Mouse (Mus musculus) brown adipose tissue, adult 24 weeks (tissue): ENCODE results near the gene Syce3. TPM values are rescaled to one million over a fixed set of nuclear protein-coding genes. Genes with fewer than 3 reads are reported as not detected.

Experiments
- H3K27ac ChIP-seq: fragments of 200-500 bp; replicated peaks from 2 replicates; pipeline ENCODE4 v1.5.1; 2012; ENCODE audit warnings: low read depth, mild to moderate bottlenecking, low read length
- H3K4me1 ChIP-seq: fragments of 200-500 bp; 2 replicates; pipeline ENCODE4 v1.6.1; 2012; ENCODE audit warnings: low read length, mixed read lengths; ENCODE audit not compliant: control insufficient read depth, insufficient read depth, insufficient read length
- H3K4me3 ChIP-seq: fragments of 200-500 bp; 2 replicates; pipeline ENCODE4 v1.5.1; 2012; ENCODE audit warnings: low read depth, mild to moderate bottlenecking, low read length, moderate library complexity; ENCODE audit not compliant: insufficient read depth
- polyA plus RNA-seq: library from polyadenylated mRNA; stranded (reverse); fragments of >200 nt; gene quantifications from 2 replicates; pipeline ENCODE4 v1.2.4, GENCODE M21; 2012; ENCODE audit not compliant: missing spikeins, insufficient read depth, insufficient read length

Syce3 gene
- polyA plus RNA-seq, 1 experiment: not detected

DNA sequence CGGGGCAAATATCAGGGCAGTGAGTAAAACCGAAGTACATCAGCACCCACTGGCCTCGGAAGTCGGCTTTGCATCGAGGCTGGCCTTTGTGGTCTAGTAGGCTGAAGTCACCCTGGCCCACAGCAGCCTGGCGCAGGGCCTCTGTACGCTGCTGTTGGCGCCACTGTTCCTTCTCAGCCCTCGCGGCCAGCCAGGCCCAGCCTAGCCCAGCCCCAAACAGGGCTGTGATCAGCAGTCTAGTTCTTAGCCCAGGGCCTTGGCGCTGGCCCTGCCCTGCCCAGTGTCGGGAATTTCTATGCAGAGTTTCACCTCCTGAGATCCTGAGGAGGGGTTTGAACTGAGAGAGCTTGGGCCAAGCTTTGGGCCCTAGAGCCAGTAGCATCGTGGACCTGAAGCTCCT, 38.2 kb downstream of the Syce3 start:
- Histone ChIP-seq H3K4me1 (peaks cover 6% of the 10 kb centered on the region; the same call in 1 of the 2 replicates), H3K4me3 (no peak overlapping the region), H3K27ac (no peak overlapping the region)

DNA sequence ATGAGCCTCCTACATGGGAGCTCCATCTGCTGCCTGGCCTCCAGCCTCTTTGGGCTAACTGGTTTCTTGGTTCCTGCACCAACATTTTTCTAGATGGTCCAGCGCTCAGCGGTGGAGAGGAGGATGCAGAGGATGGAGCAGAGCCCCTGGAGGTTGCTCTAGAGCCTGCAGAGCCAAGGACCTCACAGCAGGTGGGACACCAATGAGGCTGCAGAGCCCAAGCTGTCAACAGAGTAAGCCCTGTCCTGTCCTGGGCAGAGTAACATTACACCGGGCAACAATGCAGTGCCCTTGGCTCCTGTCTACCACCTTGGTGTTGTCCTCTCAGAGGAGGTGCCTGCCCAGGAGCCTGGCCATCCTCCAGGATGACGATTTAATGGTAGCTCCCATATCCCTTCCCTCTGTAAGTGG, 45.2 kb downstream of the Syce3 start:
- H3K27ac ChIP-seq: no peak overlapping the region
- no peak overlapping the region for H3K4me3 ChIP-seq
- no peaks in the 10 kb centered on the region for H3K4me1 ChIP-seq

DNA sequence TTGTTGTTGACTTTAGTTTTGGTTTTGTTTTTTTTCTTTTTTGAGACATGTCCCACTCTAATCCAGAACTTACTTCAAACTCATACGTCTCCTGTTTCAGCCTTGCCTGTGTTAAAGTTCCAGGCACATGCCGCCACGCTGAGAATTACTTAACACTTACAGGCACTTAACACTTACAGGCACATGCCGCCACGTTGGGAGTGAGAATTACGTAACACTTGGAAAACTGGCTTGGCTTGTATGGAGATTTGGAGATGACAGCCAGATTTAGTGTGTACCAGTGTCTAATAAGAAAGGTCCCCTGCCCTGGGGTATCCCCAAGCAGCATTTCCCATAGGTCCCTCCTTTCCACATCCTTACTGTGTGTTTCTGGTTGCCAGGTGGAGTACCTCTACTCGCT, 47.3 kb downstream of the Syce3 start:
- Histone ChIP-seq H3K4me3 (no peak overlapping the region), H3K27ac (no peak overlapping the region), H3K4me1 (peaks cover 2% of the 10 kb centered on the region; the same call in 1 of the 2 replicates)

DNA sequence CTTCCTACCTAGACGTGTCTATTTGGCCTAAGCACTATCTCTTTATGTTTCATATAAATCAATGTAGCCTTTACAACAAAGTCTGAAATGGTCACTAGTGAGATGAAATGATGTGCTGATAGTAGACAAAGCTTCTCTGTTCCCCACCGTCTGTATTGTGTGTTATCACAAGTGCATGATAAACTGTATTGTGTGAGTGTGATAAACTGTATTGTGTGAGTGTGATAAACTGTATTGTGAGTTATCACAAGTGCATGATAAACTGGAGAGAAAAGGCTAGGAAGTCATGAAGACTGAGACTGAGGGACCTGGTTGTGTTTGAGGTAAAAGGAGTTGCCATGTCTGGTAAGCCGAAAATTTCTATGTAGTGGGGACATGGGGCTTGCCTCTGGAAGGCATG, 51.5 kb downstream of the Syce3 start:
- peaks cover 11% of the 10 kb centered on the region for H3K4me1 ChIP-seq

DNA sequence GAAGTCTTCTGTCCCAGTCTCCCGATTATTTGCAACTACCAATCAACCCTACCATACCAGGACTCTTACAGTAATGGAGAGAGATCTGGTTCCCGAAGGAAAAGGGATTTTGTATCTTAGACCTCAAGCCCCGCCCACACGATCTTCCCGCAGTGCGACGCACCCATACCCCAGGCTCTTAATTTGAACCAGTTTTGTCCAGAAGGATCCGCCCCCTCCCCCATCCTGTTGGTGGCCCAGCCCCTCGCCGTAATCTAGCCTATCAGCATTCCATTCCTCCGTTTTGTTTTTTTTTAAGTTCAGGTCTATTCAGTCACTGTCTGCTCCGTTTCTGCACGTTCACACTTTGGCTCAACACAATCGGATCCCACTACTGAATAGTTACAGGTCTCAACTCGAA, 53.9 kb downstream of the Syce3 start:
- Histone ChIP-seq H3K4me1 (peaks cover 11% of the 10 kb centered on the region), H3K4me3 (peak overlapping the region; percentile 84), H3K27ac (0 out of 2 replicates have a peak overlapping the region, but pooled peaks have one; percentile 76)

More for the DNA sequence above, 51.5 kb downstream of the Syce3 start:
- H3K4me3 ChIP-seq: no peak overlapping the region
- no peak overlapping the region for H3K27ac ChIP-seq

DNA sequence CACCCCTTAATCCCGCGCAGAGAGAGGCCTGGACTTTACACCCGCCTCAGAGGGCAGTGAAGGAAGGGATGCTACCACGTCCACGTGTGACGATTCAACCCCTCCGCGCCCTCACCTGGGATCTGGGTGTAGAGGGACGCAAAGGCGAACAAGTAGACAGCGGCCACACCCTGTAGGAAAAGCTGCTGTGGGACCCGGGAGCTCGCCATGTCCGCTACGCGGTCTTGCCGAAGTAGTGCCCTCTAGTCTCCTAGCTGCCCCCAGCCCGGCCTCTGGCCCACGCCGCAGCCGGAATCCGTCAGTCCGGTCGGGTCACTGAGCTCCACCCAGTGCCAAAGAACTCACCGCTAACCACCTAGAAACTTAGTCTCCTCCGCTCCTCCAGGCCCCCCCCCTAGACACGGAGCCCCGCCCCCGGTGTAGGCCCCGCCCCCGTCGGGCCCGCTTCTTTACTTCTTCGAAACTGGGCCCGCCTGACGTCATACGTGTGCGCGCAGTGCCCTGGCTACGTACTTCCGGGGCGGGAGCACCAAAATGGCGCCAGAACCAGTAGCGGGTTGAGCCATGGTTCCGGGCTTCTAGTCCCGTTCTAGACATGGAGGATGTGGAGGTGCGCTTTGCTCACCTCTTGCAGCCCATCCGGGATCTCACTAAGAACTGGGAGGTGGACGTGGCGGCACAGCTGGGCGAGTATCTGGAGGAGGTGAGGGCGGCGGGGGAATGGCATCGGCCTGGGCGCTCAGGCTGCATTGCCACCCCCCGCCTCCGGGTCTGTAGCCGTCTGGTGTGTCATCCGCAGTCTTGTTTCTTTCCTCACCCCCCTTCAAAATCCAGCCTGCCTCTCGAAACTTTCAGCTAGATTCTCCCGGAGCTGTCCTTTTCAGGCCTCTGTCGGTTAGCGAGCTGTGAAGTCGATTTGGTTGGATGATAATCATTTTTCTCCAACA, 54.8 kb downstream of the Syce3 start, which contains the start of the genes Lmf2 and Ncaph2:
TSS of gene Lmf2 (minus strand) at position 419 of the 947 bp plus-strand sequence.
TSS of gene Ncaph2 (plus strand) at position 479 of the 947 bp plus-strand sequence.
- peak within 1 kb of the TSS; percentile 79 for H3K27ac ChIP-seq

DNA sequence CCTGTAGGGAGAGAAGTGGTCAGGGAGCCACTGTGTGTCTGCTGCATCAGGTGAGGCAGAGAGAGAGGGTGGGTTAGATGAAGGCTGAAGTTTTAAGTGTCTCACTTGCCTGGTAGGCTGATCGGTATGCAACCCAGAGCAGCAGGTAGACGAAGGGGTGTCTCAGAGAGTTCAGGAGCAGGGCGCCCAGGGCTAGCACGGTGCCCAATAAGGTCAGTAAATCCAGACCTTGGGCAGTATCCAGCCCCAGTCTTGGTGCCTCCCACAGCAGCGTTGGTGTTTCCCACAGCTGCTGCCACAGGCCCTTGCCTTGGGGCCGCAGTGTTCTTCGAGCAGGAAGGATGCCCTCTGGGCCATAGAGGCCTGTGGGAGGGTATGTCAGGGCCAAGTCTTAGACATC, 55.8 kb downstream of the Syce3 start:
- Histone ChIP-seq H3K27ac (no peak overlapping the region), H3K4me3 (peak overlapping the region; percentile 88), H3K4me1 (peaks cover 11% of the 10 kb centered on the region)

More for the DNA sequence above, 54.8 kb downstream of the Syce3 start, which contains the start of the genes Lmf2 and Ncaph2:
- Histone ChIP-seq H3K4me3 (peak within 1 kb of the TSS; percentile 88), H3K4me1 (peaks cover 11% of the 10 kb centered on the region)

DNA sequence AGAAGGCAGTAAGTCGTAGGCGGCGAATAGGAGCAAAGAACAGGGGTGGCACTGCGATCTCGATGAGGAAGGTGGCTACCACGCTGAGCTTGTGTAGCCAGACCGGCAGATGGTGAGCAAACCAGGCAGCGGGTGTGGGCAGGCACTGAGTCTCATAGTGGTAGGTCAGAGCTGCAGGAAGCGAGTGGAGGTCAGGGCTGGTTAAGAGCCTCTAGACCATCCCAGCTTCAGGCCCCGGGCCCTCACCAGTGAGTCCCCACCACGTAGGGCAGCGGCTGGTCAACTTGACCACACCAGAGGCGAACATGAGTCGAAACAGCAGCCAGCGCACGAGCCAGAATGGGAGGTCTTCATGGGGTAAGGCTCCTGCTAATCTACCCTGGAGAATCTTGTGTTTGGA, 56.5 kb downstream of the Syce3 start:
- no peak overlapping the region for H3K4me3 ChIP-seq
- peaks cover 9% of the 10 kb centered on the region for H3K4me1 ChIP-seq

DNA sequence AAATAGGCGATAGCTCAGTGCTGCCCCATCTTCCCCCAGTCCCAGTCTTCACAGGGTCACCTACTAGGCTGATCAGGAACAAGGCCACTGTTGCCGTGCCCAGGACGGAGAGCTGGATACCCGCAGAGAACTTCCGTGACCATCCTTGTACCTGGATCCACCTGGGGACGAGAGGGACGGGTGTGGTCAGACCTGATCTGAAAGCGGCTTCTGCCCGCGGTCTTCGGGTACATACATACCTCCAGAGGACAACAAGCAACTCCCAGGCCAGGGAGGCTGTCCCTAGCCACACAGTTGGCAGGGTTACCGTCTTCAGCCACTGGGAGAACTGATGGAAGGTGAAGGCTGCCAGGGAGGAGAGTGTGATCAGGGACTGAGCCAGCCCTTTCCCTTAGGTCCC, 57.5 kb downstream of the Syce3 start:
- Histone ChIP-seq H3K27ac (no peak overlapping the region), H3K4me1 (peaks cover 9% of the 10 kb centered on the region), H3K4me3 (no peak overlapping the region)

More for the DNA sequence above, 56.5 kb downstream of the Syce3 start:
- no peak overlapping the region for H3K27ac ChIP-seq

DNA sequence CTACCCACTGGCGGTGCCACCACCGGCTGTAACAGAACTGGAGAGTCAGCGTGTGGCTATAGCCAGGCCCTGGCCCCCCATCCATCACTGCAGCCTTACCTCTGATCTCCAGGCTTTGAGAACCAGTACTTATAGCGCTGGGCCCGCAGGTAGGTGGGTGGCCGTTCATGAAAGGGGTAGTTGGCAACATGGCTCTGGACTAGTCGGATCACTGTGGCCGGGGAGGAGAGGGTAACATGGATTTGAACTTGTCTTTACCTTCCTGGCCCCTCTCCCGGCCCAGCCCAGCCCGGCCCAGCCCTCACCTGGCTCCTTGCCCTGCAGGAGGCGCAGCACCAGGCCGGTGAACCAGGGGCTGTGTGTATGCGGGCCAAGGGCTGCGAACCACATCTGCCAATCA, 58.2 kb downstream of the Syce3 start:
- Histone ChIP-seq H3K4me3 (no peak overlapping the region), H3K27ac (no peak overlapping the region), H3K4me1 (peaks cover 9% of the 10 kb centered on the region)

DNA sequence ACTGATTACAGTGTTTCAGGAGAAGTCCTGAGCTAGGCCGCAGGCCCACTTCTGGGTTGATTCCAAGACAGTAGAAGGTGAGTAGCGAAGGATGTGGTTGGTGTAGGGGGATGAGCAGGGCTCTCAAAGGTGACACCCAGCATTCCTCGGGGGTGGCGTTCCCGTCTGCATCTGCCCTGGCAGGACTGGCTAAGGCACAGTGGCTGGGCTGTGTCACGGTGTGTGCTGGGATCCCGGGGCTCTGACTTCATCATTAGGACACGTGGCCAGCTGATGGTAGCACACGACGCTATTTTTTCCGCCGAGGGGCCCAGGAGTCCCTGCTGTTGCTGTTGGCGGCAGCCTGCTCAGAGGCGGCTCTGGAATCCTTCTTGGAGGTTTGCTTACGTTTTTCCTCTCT, 59.0 kb downstream of the Syce3 start:
- Histone ChIP-seq H3K4me3 (no peak overlapping the region), H3K4me1 (peaks cover 8% of the 10 kb centered on the region), H3K27ac (peak overlapping the region; percentile 59)

DNA sequence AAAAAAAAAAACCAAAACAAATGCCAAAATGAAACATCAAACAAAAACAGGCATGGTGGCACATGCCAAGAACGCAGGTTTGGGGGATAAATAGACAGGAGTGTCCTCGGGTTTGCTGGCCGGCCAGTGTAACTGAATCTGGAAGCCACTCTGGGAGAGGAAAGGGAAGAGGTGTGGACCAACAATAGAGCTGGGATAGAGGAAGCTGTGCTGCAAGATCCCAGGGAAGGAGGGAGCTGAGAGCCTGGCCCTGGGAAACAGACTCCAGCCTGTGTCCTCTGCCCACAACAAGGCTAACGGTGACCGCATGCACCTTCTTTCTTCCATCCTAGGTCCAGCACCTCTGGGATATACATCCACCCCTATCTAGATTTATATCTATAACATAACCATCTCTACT, 59.9 kb downstream of the Syce3 start:
- peak overlapping the region; percentile 36 for H3K4me3 ChIP-seq
- peaks cover 6% of the 10 kb centered on the region for H3K4me1 ChIP-seq
- peak overlapping the region; percentile 82 for H3K27ac ChIP-seq

DNA sequence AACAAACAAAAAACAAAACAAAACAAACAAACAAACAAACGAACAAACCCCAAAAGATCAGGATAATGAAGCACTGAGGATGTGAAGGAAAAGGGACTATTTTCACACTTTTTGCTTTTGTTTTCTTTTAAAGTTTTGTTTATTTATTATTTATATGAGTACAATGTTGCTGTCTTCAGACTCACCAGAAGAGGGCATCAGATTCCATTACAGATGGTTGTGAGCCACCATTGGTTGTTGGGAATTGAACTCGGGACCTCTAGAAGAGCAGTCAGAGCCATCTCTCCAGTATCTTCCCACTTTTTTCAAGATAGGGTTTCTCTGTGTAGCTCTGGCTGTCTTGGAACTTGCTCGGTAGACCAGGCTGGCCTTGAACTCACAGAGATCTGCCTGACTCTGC, 67.0 kb downstream of the Syce3 start:
- Histone ChIP-seq H3K27ac (no peak overlapping the region), H3K4me3 (no peak overlapping the region), H3K4me1 (no peaks in the 10 kb centered on the region)

DNA sequence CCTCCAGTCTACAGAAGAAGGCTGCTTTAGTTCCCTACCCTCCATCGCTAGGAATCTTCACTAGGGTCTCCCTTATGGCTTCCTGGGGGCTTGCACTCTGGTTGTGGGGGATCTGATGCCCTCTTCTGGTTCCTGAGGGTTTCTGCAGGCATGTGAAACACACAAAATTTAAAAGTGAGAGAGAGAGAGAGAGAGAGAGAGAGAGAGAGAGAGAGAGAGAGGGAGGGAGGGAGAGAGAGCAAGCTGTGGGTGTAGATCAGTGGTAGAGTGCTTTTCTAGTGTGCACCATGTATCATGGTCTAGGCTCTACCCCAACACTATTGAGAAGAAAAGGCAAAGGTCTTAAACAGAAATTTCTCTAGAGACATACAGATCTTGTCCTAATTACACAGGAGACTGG, 68.6 kb downstream of the Syce3 start:
- Histone ChIP-seq H3K27ac (no peak overlapping the region), H3K4me3 (no peak overlapping the region), H3K4me1 (no peaks in the 10 kb centered on the region)
